Mouse (Mus musculus): ENCODE measurements at regions not wholly inside any gene's neighbourhood (a gene's known extent, or its start where the extent isn't known, plus 50 kb on each side); places are given as distances from the start of the nearest gene placed in this dataset.

DNA sequence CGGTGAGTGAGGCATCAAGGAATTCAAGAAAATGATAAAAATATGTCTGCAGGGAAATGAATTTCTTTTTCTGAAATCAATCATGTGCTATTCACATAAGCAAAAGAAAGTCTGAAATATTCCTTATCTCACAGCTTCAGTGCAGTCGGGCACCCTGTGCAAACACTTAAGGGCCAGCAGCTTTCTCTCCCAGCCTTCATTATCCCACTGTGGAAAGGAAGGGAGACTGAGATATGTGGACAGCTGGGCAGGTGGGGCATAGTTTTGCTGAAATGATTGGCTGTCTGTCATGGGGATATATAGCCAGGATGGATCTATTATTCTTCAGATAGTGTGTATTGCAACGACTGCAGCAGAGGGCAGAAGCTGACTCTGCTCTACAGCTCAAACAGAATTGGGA is 305.9 kb downstream of the Galc start:
- no peaks in the 10 kb centered on the region for H3K36me3 ChIP-seq (ENCODE audit: control insufficient read depth, insufficient read depth)
- no peak for TF ChIP-seq CTCF (IDR thresholded peaks at IDR 0.05; ENCODE audit: low read depth)
- no peak overlapping the region for H3K4me3 ChIP-seq (ENCODE audit: low read depth, low read length)
- 65% methylated on average over 3 of the region's 3 CpGs for WGBS
- H3K27me3 ChIP-seq (replicated peaks; ENCODE audit: control insufficient read depth, insufficient read depth, low read length) = no peaks in the 10 kb centered on the region
- H3K9ac ChIP-seq (ENCODE audit: low read depth, low read length) = no peak overlapping the region
- H3K9me3 ChIP-seq (ENCODE audit: control insufficient read depth) = no peaks in the 10 kb centered on the region
- H3K27ac ChIP-seq (ENCODE audit: low read depth, low read length) = no peak overlapping the region
- no peak for ATAC-seq
- no peak overlapping the region for H3K4me2 ChIP-seq (replicated peaks; ENCODE audit: low read depth)
- no peaks in the 10 kb centered on the region for H3K4me1 ChIP-seq (replicated peaks; ENCODE audit: control insufficient read depth, insufficient read depth, low read length)

DNA sequence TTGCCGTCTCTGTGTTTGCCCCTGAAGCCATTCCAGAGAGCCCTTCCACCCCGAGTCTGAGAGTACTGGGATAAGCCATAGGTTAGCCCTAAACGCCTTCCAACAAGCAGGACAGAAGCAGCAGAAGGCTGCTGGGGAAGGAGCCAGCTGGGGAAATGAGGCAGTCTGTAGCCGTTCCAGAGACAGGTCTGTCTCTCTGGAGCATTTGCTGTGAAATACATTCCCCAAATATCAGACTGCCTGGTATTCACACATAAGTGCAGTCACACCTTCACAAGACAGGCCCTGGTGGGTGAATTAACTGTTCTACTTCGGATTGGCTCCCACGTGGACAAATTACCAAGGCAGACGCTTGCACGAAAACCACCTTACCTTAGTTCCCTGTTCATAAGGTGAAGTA is 307.1 kb downstream of the Galc start:
- 74% methylated on average over 8 of the region's 8 CpGs for WGBS
- H3K4me2 ChIP-seq (replicated peaks; ENCODE audit: low read depth) = no peak overlapping the region
- no peaks in the 10 kb centered on the region for H3K27me3 ChIP-seq (replicated peaks; ENCODE audit: control insufficient read depth, insufficient read depth, low read length)
- TF ChIP-seq CTCF (IDR thresholded peaks at IDR 0.05; ENCODE audit: low read depth) = no peak
- H3K9me3 ChIP-seq (ENCODE audit: control insufficient read depth) = no peaks in the 10 kb centered on the region
- H3K4me1 ChIP-seq (replicated peaks; ENCODE audit: control insufficient read depth, insufficient read depth, low read length) = no peaks in the 10 kb centered on the region
- H3K9ac ChIP-seq (ENCODE audit: low read depth, low read length) = no peak overlapping the region
- no peak overlapping the region for H3K4me3 ChIP-seq (ENCODE audit: low read depth, low read length)
- no peak overlapping the region for H3K27ac ChIP-seq (ENCODE audit: low read depth, low read length)
- no peaks in the 10 kb centered on the region for H3K36me3 ChIP-seq (ENCODE audit: control insufficient read depth, insufficient read depth)
- no peak for ATAC-seq

DNA sequence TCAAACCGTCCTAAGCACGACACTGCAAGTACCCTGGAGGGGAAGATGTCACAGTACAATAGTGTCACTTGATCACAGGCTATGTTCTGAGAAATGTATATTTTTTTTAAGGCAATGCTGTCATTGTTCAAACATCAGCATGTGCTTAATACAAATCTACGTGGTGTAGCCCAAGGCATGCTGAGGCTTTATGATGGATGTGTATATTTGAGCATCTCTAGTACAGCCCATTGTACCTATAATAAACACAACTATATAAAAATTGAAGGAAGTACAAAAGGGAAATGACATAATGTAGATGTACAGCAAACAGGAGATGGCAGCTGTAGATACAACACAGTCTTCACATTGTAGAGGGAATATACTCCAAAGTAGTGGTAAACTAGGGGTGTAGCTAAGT is 309.2 kb downstream of the Galc start:
- 83% methylated on average over 3 of the region's 3 CpGs for WGBS
- no peaks in the 10 kb centered on the region for H3K27me3 ChIP-seq (replicated peaks; ENCODE audit: control insufficient read depth, insufficient read depth, low read length)
- H3K4me1 ChIP-seq (replicated peaks; ENCODE audit: control insufficient read depth, insufficient read depth, low read length) = no peaks in the 10 kb centered on the region
- TF ChIP-seq CTCF (IDR thresholded peaks at IDR 0.05; ENCODE audit: low read depth) = no peak
- H3K36me3 ChIP-seq (ENCODE audit: control insufficient read depth, insufficient read depth) = no peaks in the 10 kb centered on the region
- H3K27ac ChIP-seq (ENCODE audit: low read depth, low read length) = no peak overlapping the region
- no peak overlapping the region for H3K9ac ChIP-seq (ENCODE audit: low read depth, low read length)
- no peaks in the 10 kb centered on the region for H3K9me3 ChIP-seq (ENCODE audit: control insufficient read depth)
- ATAC-seq = no peak
- H3K4me3 ChIP-seq (ENCODE audit: low read depth, low read length) = no peak overlapping the region
- no peak overlapping the region for H3K4me2 ChIP-seq (replicated peaks; ENCODE audit: low read depth)

GRCm38 (mm10) chr12:97947421-97947820 is 311.8 kb downstream of the Galc start:
- H3K9ac ChIP-seq (ENCODE audit: low read depth, low read length) = no peak overlapping the region
- no peaks in the 10 kb centered on the region for H3K27me3 ChIP-seq (replicated peaks; ENCODE audit: control insufficient read depth, insufficient read depth, low read length)
- ATAC-seq = no peak
- no peak overlapping the region for H3K4me2 ChIP-seq (replicated peaks; ENCODE audit: low read depth)
- no peaks in the 10 kb centered on the region for H3K4me1 ChIP-seq (replicated peaks; ENCODE audit: control insufficient read depth, insufficient read depth, low read length)
- H3K27ac ChIP-seq (ENCODE audit: low read depth, low read length) = no peak overlapping the region
- no peaks in the 10 kb centered on the region for H3K36me3 ChIP-seq (ENCODE audit: control insufficient read depth, insufficient read depth)
- TF ChIP-seq CTCF (IDR thresholded peaks at IDR 0.05; ENCODE audit: low read depth) = no peak
- H3K4me3 ChIP-seq (ENCODE audit: low read depth, low read length) = no peak overlapping the region
- no peaks in the 10 kb centered on the region for H3K9me3 ChIP-seq (ENCODE audit: control insufficient read depth)
- 65% methylated on average over 8 of the region's 8 CpGs for WGBS

DNA sequence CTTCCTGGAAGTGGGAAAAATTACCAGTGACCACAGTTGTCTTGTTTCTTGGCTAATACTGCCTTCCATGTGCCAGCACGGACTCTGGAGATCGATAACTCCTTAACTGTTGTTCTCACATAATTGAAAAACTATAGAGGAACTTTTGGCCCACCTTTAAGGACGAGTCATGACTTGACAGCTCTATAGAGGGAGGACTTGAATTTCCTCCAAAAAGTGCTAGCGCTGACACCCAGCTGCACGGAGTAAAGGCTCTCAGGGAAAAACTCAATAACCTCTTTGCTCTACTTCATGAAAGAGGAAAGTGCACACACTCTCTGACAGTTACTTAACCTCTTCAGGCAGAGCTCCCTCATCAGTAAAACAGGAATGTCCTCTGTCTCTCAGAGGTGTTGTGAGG is 320.9 kb downstream of the Galc start:
- TF ChIP-seq CTCF (IDR thresholded peaks at IDR 0.05; ENCODE audit: low read depth) = no peak
- no peak for ATAC-seq
- no peaks in the 10 kb centered on the region for H3K4me1 ChIP-seq (replicated peaks; ENCODE audit: control insufficient read depth, insufficient read depth, low read length)
- no peak overlapping the region for H3K4me3 ChIP-seq (ENCODE audit: low read depth, low read length)
- H3K4me2 ChIP-seq (replicated peaks; ENCODE audit: low read depth) = no peak overlapping the region
- no peaks in the 10 kb centered on the region for H3K9me3 ChIP-seq (ENCODE audit: control insufficient read depth)
- H3K36me3 ChIP-seq (ENCODE audit: control insufficient read depth, insufficient read depth) = no peaks in the 10 kb centered on the region
- H3K27me3 ChIP-seq (replicated peaks; ENCODE audit: control insufficient read depth, insufficient read depth, low read length) = no peaks in the 10 kb centered on the region
- 66% methylated on average over 5 of the region's 5 CpGs for WGBS
- H3K27ac ChIP-seq (ENCODE audit: low read depth, low read length) = no peak overlapping the region
- H3K9ac ChIP-seq (ENCODE audit: low read depth, low read length) = no peak overlapping the region

DNA sequence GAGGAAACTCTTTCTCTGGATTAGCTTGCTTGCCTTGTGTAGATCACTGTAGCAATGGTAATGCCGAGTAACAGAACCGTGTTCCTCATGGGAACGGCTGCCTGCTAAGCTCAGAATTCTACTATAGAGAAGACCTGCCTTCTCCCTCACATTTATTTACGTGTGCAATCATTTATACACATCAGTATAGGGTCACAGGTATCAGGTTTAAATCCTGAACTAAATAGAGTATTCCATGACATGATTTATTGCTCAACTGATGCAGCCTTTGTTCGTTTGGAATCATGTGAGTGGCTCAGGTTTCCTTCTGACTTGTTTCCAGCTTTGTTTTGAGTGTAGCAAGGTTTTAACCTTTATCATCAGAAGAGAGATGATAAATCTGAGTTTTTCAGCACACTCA is 329.4 kb downstream of the Galc start:
- 52% methylated on average over 5 of the region's 5 CpGs for WGBS

DNA sequence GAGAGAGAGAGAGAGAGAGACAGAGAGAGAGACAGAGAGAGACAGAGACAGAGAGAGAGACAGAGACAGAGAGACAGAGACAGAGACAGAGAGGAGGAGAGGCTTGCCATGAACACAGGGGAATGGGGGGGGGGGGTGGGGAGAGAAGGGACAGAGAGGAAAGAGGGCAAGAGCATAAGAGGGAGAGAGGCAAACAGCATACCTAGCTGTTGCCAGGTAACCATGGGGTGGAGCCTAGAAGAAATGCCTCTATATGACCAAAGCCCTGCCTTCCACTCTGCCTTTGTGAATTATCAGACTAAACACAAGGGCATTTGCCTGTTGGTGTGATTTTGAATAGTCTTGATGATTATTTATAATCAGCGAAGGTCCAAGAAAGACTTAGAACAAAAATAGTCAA is 332.2 kb downstream of the Galc start:
- Histone ChIP-seq H3K27ac (ENCODE audit: low read depth, low read length) (no peak overlapping the region), H3K9ac (ENCODE audit: low read depth, low read length) (no peak overlapping the region), H3K4me2 (replicated peaks; ENCODE audit: low read depth) (no peak overlapping the region), H3K9me3 (ENCODE audit: control insufficient read depth) (no peaks in the 10 kb centered on the region), H3K36me3 (ENCODE audit: control insufficient read depth, insufficient read depth) (no peaks in the 10 kb centered on the region), H3K4me1 (replicated peaks; ENCODE audit: control insufficient read depth, insufficient read depth, low read length) (no peaks in the 10 kb centered on the region), H3K27me3 (replicated peaks; ENCODE audit: control insufficient read depth, insufficient read depth, low read length) (no peaks in the 10 kb centered on the region), H3K4me3 (ENCODE audit: low read depth, low read length) (no peak overlapping the region)
- WGBS = 78% methylated on average over 1 of the region's 1 CpGs
- no peak for TF ChIP-seq CTCF (IDR thresholded peaks at IDR 0.05; ENCODE audit: low read depth)
- ATAC-seq = no peak

More for the DNA sequence above, 329.4 kb downstream of the Galc start:
- no peak overlapping the region for H3K27ac ChIP-seq (ENCODE audit: low read depth, low read length)
- H3K4me1 ChIP-seq (replicated peaks; ENCODE audit: control insufficient read depth, insufficient read depth, low read length) = no peaks in the 10 kb centered on the region
- no peaks in the 10 kb centered on the region for H3K9me3 ChIP-seq (ENCODE audit: control insufficient read depth)
- no peaks in the 10 kb centered on the region for H3K36me3 ChIP-seq (ENCODE audit: control insufficient read depth, insufficient read depth)
- H3K27me3 ChIP-seq (replicated peaks; ENCODE audit: control insufficient read depth, insufficient read depth, low read length) = no peaks in the 10 kb centered on the region
- no peak overlapping the region for H3K4me3 ChIP-seq (ENCODE audit: low read depth, low read length)
- no peak overlapping the region for H3K4me2 ChIP-seq (replicated peaks; ENCODE audit: low read depth)
- ATAC-seq = no peak
- no peak for TF ChIP-seq CTCF (IDR thresholded peaks at IDR 0.05; ENCODE audit: low read depth)
- H3K9ac ChIP-seq (ENCODE audit: low read depth, low read length) = no peak overlapping the region

Data from intestine, postnatal 0 days (tissue).